Mouse (Mus musculus) cerebellum, postnatal 36 days (tissue): ENCODE data around the gene Gm20388.
"Not testable (repeated sequence)": the region's sequence is repeated elsewhere in the genome, so short reads cannot be mapped to it uniquely, and the experiment has no call there.

Source experiments
- DNase-seq, 2 experiments: peaks; one replicate each; pipeline ENCODE4 v3.0.0; 2021 to 2022; ENCODE audit warnings: mixed read lengths in 2 of 2

Gm20388 gene

GRCm38 (mm10) chr8:122611295-122612133 is 2700.9 kb downstream of the Gm20388 start, which contains the start of the genes Galns and Trappc2l:
Gene Galns, minus strand, starts transcription at chr8:122611463.
Gene Trappc2l, plus strand, starts transcription at chr8:122611640.
- DNase-seq, result peak; percentile 94 to 95

- no peak for DNase-seq
Measured at GRCm38 (mm10) chr8:122616181-122616905, 2705.7 kb downstream of the Gm20388 start.

GRCm38 (mm10) chr8:122617947-122618546 is 2707.4 kb downstream of the Gm20388 start:
- peak; percentile 90 to 91 for DNase-seq

GRCm38 (mm10) chr8:122618660-122619378 is 2708.2 kb downstream of the Gm20388 start:
- DNase-seq, result no peak

- no peak for DNase-seq
Measured at GRCm38 (mm10) chr8:122620446-122620845, 2709.8 kb downstream of the Gm20388 start.

GRCm38 (mm10) chr8:122622727-122623126 is 2712.1 kb downstream of the Gm20388 start, which contains the start of gene Pabpn1l:
Gene Pabpn1l, minus strand, starts transcription at chr8:122622739.
- no peak for DNase-seq

- no peak for DNase-seq
Measured at GRCm38 (mm10) chr8:122623844-122624642, 2713.4 kb downstream of the Gm20388 start.

- no peak for DNase-seq
Measured at GRCm38 (mm10) chr8:122624653-122625052, 2714.0 kb downstream of the Gm20388 start.

- DNase-seq, result no peak
Measured at GRCm38 (mm10) chr8:122625811-122626210, 2715.2 kb downstream of the Gm20388 start.

GRCm38 (mm10) chr8:122626896-122627295 is 2716.3 kb downstream of the Gm20388 start:
- no peak for DNase-seq

GRCm38 (mm10) chr8:122629388-122629787 is 2718.7 kb downstream of the Gm20388 start:
- no peak for DNase-seq

- DNase-seq, result no peak
Measured at GRCm38 (mm10) chr8:122630696-122631095, 2720.1 kb downstream of the Gm20388 start.

- not testable (repeated sequence) for DNase-seq
Measured at GRCm38 (mm10) chr8:122632134-122632533, 2721.5 kb downstream of the Gm20388 start.

GRCm38 (mm10) chr8:122633205-122633604 is 2722.6 kb downstream of the Gm20388 start:
- peak; percentile 67 to 70 for DNase-seq

- DNase-seq, result no peak
Measured at GRCm38 (mm10) chr8:122635878-122636802, 2725.5 kb downstream of the Gm20388 start.

GRCm38 (mm10) chr8:122636803-122637175 is 2726.1 kb downstream of the Gm20388 start:
- DNase-seq, result no peak

GRCm38 (mm10) chr8:122637230-122637629 is 2726.6 kb downstream of the Gm20388 start:
- no peak for DNase-seq

GRCm38 (mm10) chr8:122638601-122639000 is 2728.0 kb downstream of the Gm20388 start:
- peak; percentile 56 to 61 for DNase-seq

GRCm38 (mm10) chr8:122639521-122640248 is 2729.0 kb downstream of the Gm20388 start:
- DNase-seq, result peak; percentile 58 to 70

- no peak for DNase-seq
Measured at GRCm38 (mm10) chr8:122640825-122641224, 2730.2 kb downstream of the Gm20388 start.
